Mouse (Mus musculus): ENCODE results near the gene Cyp24a1. TPM values are rescaled to one million over a fixed set of nuclear protein-coding genes. Genes with fewer than 3 reads are reported as not detected.

Gene Cyp24a1
- polyA plus RNA-seq, 1 experiment from 2014 or later = 0.07 TPM

- Histone ChIP-seq H3K9me3 (no peaks in the 10 kb centered on the region), H3K36me3 (peaks cover 43% of the 10 kb centered on the region), H3K27me3 (ENCODE audit: insufficient read depth, poor library complexity, severe bottlenecking) (no peaks in the 10 kb centered on the region), H3K4me1 (replicated peaks) (no peaks in the 10 kb centered on the region), H3K27ac (no peak overlapping the region), H3K4me3 (no peak overlapping the region)
- DNase-seq (ENCODE audit: low spot score) = peak; percentile 55
- 15% methylated on average over 7 of the region's 7 CpGs for WGBS
Measured at GRCm38 (mm10) chr2:170520321-170520971, 23.5 kb upstream of the Cyp24a1 start.

- peaks cover 30% of the 10 kb centered on the region for H3K4me1 ChIP-seq (replicated peaks)
- WGBS = 95% methylated on average over 12 of the region's 12 CpGs
- H3K9me3 ChIP-seq = no peaks in the 10 kb centered on the region
- H3K27me3 ChIP-seq (ENCODE audit: insufficient read depth, poor library complexity, severe bottlenecking) = no peaks in the 10 kb centered on the region
- no peak for DNase-seq (ENCODE audit: low spot score)
- H3K27ac ChIP-seq = no peak overlapping the region
- H3K36me3 ChIP-seq = peaks cover 39% of the 10 kb centered on the region
- H3K4me3 ChIP-seq = no peak overlapping the region
Measured at GRCm38 (mm10) chr2:170513756-170514155, 16.8 kb upstream of the Cyp24a1 start.

GRCm38 (mm10) chr2:170511073-170511891, 14.3 kb upstream of the Cyp24a1 start:
- WGBS = under 1% methylated on average over 69 of the region's 69 CpGs
- Histone ChIP-seq H3K4me1 (replicated peaks) (peaks cover 38% of the 10 kb centered on the region), H3K4me3 (peak overlapping the region; percentile 93), H3K27ac (peak overlapping the region; percentile 100), H3K27me3 (ENCODE audit: insufficient read depth, poor library complexity, severe bottlenecking) (no peaks in the 10 kb centered on the region), H3K36me3 (peaks cover 14% of the 10 kb centered on the region), H3K9me3 (no peaks in the 10 kb centered on the region)
- peak; percentile 91 for DNase-seq (ENCODE audit: low spot score)

GRCm38 (mm10) chr2:170508821-170509220, 11.9 kb upstream of the Cyp24a1 start:
- no peaks in the 10 kb centered on the region for H3K36me3 ChIP-seq
- no peaks in the 10 kb centered on the region for H3K27me3 ChIP-seq (ENCODE audit: insufficient read depth, poor library complexity, severe bottlenecking)
- peak overlapping the region; percentile 43 for H3K4me3 ChIP-seq
- peaks cover 37% of the 10 kb centered on the region for H3K4me1 ChIP-seq (replicated peaks)
- peak; percentile 90 for DNase-seq (ENCODE audit: low spot score)
- 4% methylated on average over 12 of the region's 12 CpGs for WGBS
- no peaks in the 10 kb centered on the region for H3K9me3 ChIP-seq
- H3K27ac ChIP-seq = no peak overlapping the region

- Histone ChIP-seq H3K27me3 (ENCODE audit: insufficient read depth, poor library complexity, severe bottlenecking) (no peaks in the 10 kb centered on the region), H3K4me3 (no peak overlapping the region), H3K9me3 (no peaks in the 10 kb centered on the region), H3K36me3 (no peaks in the 10 kb centered on the region), H3K4me1 (replicated peaks) (peaks cover 27% of the 10 kb centered on the region), H3K27ac (no peak overlapping the region)
- DNase-seq (ENCODE audit: low spot score) = peak; percentile 82
- WGBS = 11% methylated on average over 10 of the region's 10 CpGs
Measured at GRCm38 (mm10) chr2:170507734-170508133, 10.8 kb upstream of the Cyp24a1 start.

- Histone ChIP-seq H3K36me3 (no peaks in the 10 kb centered on the region), H3K4me1 (replicated peaks) (peaks cover 10% of the 10 kb centered on the region)
- 48% methylated on average over 4 of the region's 4 CpGs for WGBS
Measured at GRCm38 (mm10) chr2:170503983-170504382, 7.0 kb upstream of the Cyp24a1 start.

GRCm38 (mm10) chr2:170503343-170503742, 6.4 kb upstream of the Cyp24a1 start:
- no peak overlapping the region for H3K4me3 ChIP-seq
- no peak for DNase-seq (ENCODE audit: low spot score)
- H3K27ac ChIP-seq = no peak overlapping the region
- 73% methylated on average over 8 of the region's 8 CpGs for WGBS
- peaks cover 4% of the 10 kb centered on the region; the same call in 1 of the 2 replicates for H3K4me1 ChIP-seq (replicated peaks)
- H3K36me3 ChIP-seq = no peaks in the 10 kb centered on the region
- peaks cover 21% of the 10 kb centered on the region for H3K27me3 ChIP-seq (ENCODE audit: insufficient read depth, poor library complexity, severe bottlenecking)
- no peaks in the 10 kb centered on the region for H3K9me3 ChIP-seq

More at GRCm38 (mm10) chr2:170503983-170504382, 7.0 kb upstream of the Cyp24a1 start:
- H3K27me3 ChIP-seq (ENCODE audit: insufficient read depth, poor library complexity, severe bottlenecking) = peaks cover 15% of the 10 kb centered on the region
- no peaks in the 10 kb centered on the region for H3K9me3 ChIP-seq
- H3K4me3 ChIP-seq = no peak overlapping the region
- DNase-seq (ENCODE audit: low spot score) = no peak
- no peak overlapping the region for H3K27ac ChIP-seq

- 20% methylated on average over 8 of the region's 8 CpGs for WGBS
Measured at GRCm38 (mm10) chr2:170498011-170498410, 1.1 kb upstream of the Cyp24a1 start.

GRCm38 (mm10) chr2:170496154-170496930, 603 bp downstream of the Cyp24a1 start, which contains the start of gene Pfdn4:
Gene Pfdn4, plus strand, starts transcription at chr2:170496428.
- H3K4me1 ChIP-seq (replicated peaks) = peaks cover 32% of the 10 kb centered on the region
- H3K9me3 ChIP-seq = no peaks in the 10 kb centered on the region
- peak within 1 kb of the TSS; percentile 51 for H3K4me3 ChIP-seq
- H3K36me3 ChIP-seq = no peaks in the 10 kb centered on the region
- H3K27me3 ChIP-seq (ENCODE audit: insufficient read depth, poor library complexity, severe bottlenecking) = peaks cover 88% of the 10 kb centered on the region
- under 1% methylated on average over 46 of the region's 46 CpGs for WGBS
- peak; percentile 61 for DNase-seq (ENCODE audit: low spot score)
- 0 out of 2 replicates have a peak within 1 kb of the TSS, but pooled peaks have one; percentile 16 for H3K27ac ChIP-seq

More at GRCm38 (mm10) chr2:170498011-170498410, 1.1 kb upstream of the Cyp24a1 start:
- Histone ChIP-seq H3K27me3 (ENCODE audit: insufficient read depth, poor library complexity, severe bottlenecking) (peaks cover 75% of the 10 kb centered on the region), H3K36me3 (no peaks in the 10 kb centered on the region), H3K9me3 (no peaks in the 10 kb centered on the region), H3K4me1 (replicated peaks) (peaks cover 32% of the 10 kb centered on the region), H3K27ac (no peak overlapping the region), H3K4me3 (no peak overlapping the region)
- no peak for DNase-seq (ENCODE audit: low spot score)

- H3K27ac ChIP-seq = no peak overlapping the region
- H3K4me3 ChIP-seq = peak overlapping the region; percentile 12; the same call in 1 of the 2 replicates
- peaks cover 32% of the 10 kb centered on the region for H3K4me1 ChIP-seq (replicated peaks)
- H3K27me3 ChIP-seq (ENCODE audit: insufficient read depth, poor library complexity, severe bottlenecking) = peaks cover 96% of the 10 kb centered on the region
- H3K36me3 ChIP-seq = no peaks in the 10 kb centered on the region
- H3K9me3 ChIP-seq = no peaks in the 10 kb centered on the region
- peak; percentile 48 for DNase-seq (ENCODE audit: low spot score)
- 8% methylated on average over 31 of the region's 31 CpGs for WGBS
Measured at GRCm38 (mm10) chr2:170494784-170495710, 1.9 kb downstream of the Cyp24a1 start.

- peak; percentile 35 for DNase-seq (ENCODE audit: low spot score)
- Histone ChIP-seq H3K36me3 (no peaks in the 10 kb centered on the region), H3K27me3 (ENCODE audit: insufficient read depth, poor library complexity, severe bottlenecking) (peaks cover 53% of the 10 kb centered on the region), H3K4me1 (replicated peaks) (peaks cover 12% of the 10 kb centered on the region; the same call in 1 of the 2 replicates), H3K4me3 (no peak overlapping the region), H3K27ac (peak overlapping the region; percentile 54; the same call in 1 of the 2 replicates), H3K9me3 (no peaks in the 10 kb centered on the region)
- WGBS = 51% methylated on average over 26 of the region's 26 CpGs
Measured at GRCm38 (mm10) chr2:170487890-170488502, 8.9 kb downstream of the Cyp24a1 start.
